ENCODE assay signal across 8 mouse cellular contexts in the genomic region with DNA sequence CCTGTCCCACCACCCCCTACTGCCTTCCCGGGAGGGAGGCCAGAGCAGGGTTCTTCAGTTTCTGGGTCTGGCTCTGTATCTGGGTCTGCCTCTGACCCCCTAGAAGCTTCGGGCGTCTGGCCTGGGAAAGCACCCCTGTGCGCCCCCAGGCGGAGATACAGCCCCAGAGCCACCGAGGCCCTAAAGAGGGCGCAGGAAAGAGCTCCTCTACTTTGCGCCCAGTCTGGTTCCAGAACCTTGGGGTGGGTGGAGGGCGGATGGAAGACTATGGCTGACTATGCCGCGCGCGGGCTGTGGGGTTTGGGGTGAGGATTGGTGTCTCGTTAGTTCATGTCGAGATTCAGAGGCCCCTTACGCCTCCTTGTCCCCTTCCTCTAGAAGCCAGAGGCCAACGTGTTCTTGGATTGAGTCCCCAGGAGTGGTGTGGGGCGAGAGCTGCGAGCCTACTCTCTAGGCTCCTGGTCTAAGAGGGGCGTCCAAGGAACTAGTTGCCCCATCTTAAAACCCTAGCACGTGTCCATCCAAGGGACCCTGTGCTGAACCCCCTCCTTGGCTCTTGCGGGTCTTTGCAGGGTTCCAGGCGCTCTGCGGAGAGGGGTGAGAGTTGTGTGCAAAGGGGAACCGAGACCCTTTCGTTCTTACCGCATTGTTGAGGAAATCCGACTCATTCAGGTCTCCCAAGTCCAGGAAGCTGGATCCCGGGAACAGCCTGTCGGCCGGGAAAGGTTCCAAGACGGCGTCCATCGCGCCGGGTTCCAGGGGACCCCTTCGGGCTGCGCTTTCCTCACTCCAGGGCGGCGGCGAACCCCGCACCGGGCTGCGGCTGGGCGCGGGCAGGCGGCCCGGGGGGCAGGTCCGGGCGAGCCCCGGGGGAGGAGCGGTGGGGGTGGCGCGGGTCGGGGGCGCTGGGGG. TPM values are rescaled to one million over a fixed set of nuclear protein-coding genes. Genes with fewer than 3 reads are reported as not detected.
DNase-seq lines count a peak whose midpoint lies in the region; ATAC-seq and TF ChIP-seq lines count a peak whose summit lies in the region.

No protein-coding gene starts in this region.

- H3K36me3 ChIP-seq in forebrain, embryonic 14.5 days (ENCODE audit: control insufficient read depth, insufficient read depth, low read length): no peaks in the 10 kb centered on the region
- H3K36me3 ChIP-seq in hindbrain, embryonic 12.5 days: no peaks in the 10 kb centered on the region
- no peaks in the 10 kb centered on the region for H3K36me3 ChIP-seq in liver, embryonic 13.5 days
- H3K36me3 ChIP-seq in neural tube, embryonic 11.5 days (ENCODE audit: control insufficient read depth, insufficient read depth, low read length): no peaks in the 10 kb centered on the region

- H3K4me3 ChIP-seq in layer of hippocampus, adult 2 months: peak overlapping the region; percentile 67
- H3K4me3 ChIP-seq in forebrain, embryonic 14.5 days (ENCODE audit: low read depth, low read length): peak overlapping the region; percentile 56
- H3K4me3 ChIP-seq in hindbrain, embryonic 12.5 days: peak overlapping the region; percentile 65
- H3K4me3 ChIP-seq in liver, embryonic 13.5 days (replicated peaks): peak overlapping the region; percentile 60
- H3K4me3 ChIP-seq in neural tube, embryonic 11.5 days (ENCODE audit: low read depth, low read length): peak overlapping the region; percentile 48

- no peaks in the 10 kb centered on the region for H3K9me3 ChIP-seq in forebrain, embryonic 14.5 days (replicated peaks; ENCODE audit: control insufficient read depth, low read length)
- H3K9me3 ChIP-seq in hindbrain, embryonic 12.5 days (replicated peaks): no peaks in the 10 kb centered on the region
- no peaks in the 10 kb centered on the region for H3K9me3 ChIP-seq in liver, embryonic 13.5 days (replicated peaks)
- no peaks in the 10 kb centered on the region for H3K9me3 ChIP-seq in neural tube, embryonic 11.5 days (ENCODE audit: control insufficient read depth, low read length)

- ATAC-seq in forebrain, embryonic 14.5 days: peak; percentile 63
- ATAC-seq in hindbrain, embryonic 12.5 days (ENCODE audit: low FRiP score): peak; percentile 29
- 0 out of 2 replicates have a peak, but pooled peaks have one; percentile 4 for ATAC-seq in liver, embryonic 13.5 days (ENCODE audit: low read depth)
- ATAC-seq in neural tube, embryonic 11.5 days (ENCODE audit: insufficient read depth, low FRiP score, low TSS enrichment): peak; percentile 31; the same call in 1 of the 2 replicates

- DNase-seq in layer of hippocampus, adult 2 months (ENCODE audit: low spot score in 2 of 2): no peak
- no peak for DNase-seq in layer of hippocampus, postnatal 14 days (ENCODE audit: low spot score in 2 of 2)
- DNase-seq in ZHBTc4 (ENCODE audit: low read depth, low spot score): peak; percentile 46
- peak; percentile 55 for DNase-seq in forebrain, embryonic 14.5 days (ENCODE audit: low spot score)
- no peak for DNase-seq in liver, embryonic 13.5 days
- DNase-seq in neural tube, embryonic 11.5 days (ENCODE audit: low spot score): peak; percentile 52
- DNase-seq in right cerebral cortex, adult 18-20 months: no peak

- TF ChIP-seq CTCF in layer of hippocampus, adult 2 months (conservative IDR thresholded peaks at IDR 0.05): peak; percentile 72

- peak overlapping the region; percentile 97 for H3K4me2 ChIP-seq in forebrain, embryonic 14.5 days (ENCODE audit: low read length)
- peak overlapping the region; percentile 99 for H3K4me2 ChIP-seq in hindbrain, embryonic 12.5 days (replicated peaks)
- H3K4me2 ChIP-seq in liver, embryonic 13.5 days: peak overlapping the region; percentile 79
- H3K4me2 ChIP-seq in neural tube, embryonic 11.5 days (ENCODE audit: low read depth): peak overlapping the region; percentile 97

- 0 out of 2 replicates have a peak overlapping the region, but pooled peaks have one; percentile 14 for H3K27ac ChIP-seq in layer of hippocampus, adult 2 months
- no peak overlapping the region for H3K27ac ChIP-seq in forebrain, embryonic 14.5 days (ENCODE audit: low read depth, low read length)
- no peak overlapping the region for H3K27ac ChIP-seq in hindbrain, embryonic 12.5 days
- H3K27ac ChIP-seq in liver, embryonic 13.5 days: no peak overlapping the region
- H3K27ac ChIP-seq in neural tube, embryonic 11.5 days (ENCODE audit: low read depth, low read length): no peak overlapping the region

- peak overlapping the region; percentile 62 for H3K9ac ChIP-seq in forebrain, embryonic 14.5 days (ENCODE audit: low read length)
- peak overlapping the region; percentile 70 for H3K9ac ChIP-seq in hindbrain, embryonic 12.5 days
- peak overlapping the region; percentile 36; the same call in 1 of the 2 replicates for H3K9ac ChIP-seq in liver, embryonic 13.5 days
- H3K9ac ChIP-seq in neural tube, embryonic 11.5 days (ENCODE audit: low read length): peak overlapping the region; percentile 39

- 4% methylated on average over 47 of the region's 56 CpGs for WGBS in forebrain, embryonic 14.5 days
- WGBS in hindbrain, embryonic 12.5 days: 4% methylated on average over 41 of the region's 56 CpGs
- 1% methylated on average over 56 of the region's 56 CpGs for WGBS in liver, embryonic 13.5 days (ENCODE audit: insufficient replicate concordance)
- 4% methylated on average over 47 of the region's 56 CpGs for WGBS in neural tube, embryonic 11.5 days

- H3K27me3 ChIP-seq in forebrain, embryonic 14.5 days (replicated peaks; ENCODE audit: control insufficient read depth, insufficient read depth, low read length): peaks cover 9% of the 10 kb centered on the region; the same call in 1 of the 2 replicates
- H3K27me3 ChIP-seq in hindbrain, embryonic 12.5 days: peaks cover 45% of the 10 kb centered on the region
- peaks cover 56% of the 10 kb centered on the region for H3K27me3 ChIP-seq in liver, embryonic 13.5 days
- peaks cover 18% of the 10 kb centered on the region for H3K27me3 ChIP-seq in neural tube, embryonic 11.5 days (ENCODE audit: control insufficient read depth, insufficient read depth, low read length)

- peaks cover 2% of the 10 kb centered on the region; the same call in 1 of the 2 replicates for H3K4me1 ChIP-seq in forebrain, embryonic 14.5 days (ENCODE audit: control insufficient read depth, insufficient read depth, low read length)
- H3K4me1 ChIP-seq in hindbrain, embryonic 12.5 days: peaks cover 6% of the 10 kb centered on the region; the same call in 1 of the 2 replicates
- H3K4me1 ChIP-seq in liver, embryonic 13.5 days (replicated peaks): peaks cover 24% of the 10 kb centered on the region
- H3K4me1 ChIP-seq in neural tube, embryonic 11.5 days (ENCODE audit: control insufficient read depth, insufficient read depth, low read length): peaks cover 5% of the 10 kb centered on the region

RNA-seq across cellular contexts. Expression of a gene that starts 0.7 kb away (rescaled TPM):
- total RNA-seq in layer of hippocampus, adult 2 months (2021): 1 to 10 TPM; 3.2 to 3.6 TPM
- 1 to 10 TPM; 5.9 to 8.0 TPM for total RNA-seq in layer of hippocampus, postnatal 14 days (2021)
- polyA plus RNA-seq in forebrain, embryonic 14.5 days (2014; fragmentation: Nextera tagmentation; extraction: Ambion mirVana): 0.80 and 1.3 TPM in 2 replicates
- 2.1 and 2.9 TPM in 2 replicates for polyA plus RNA-seq in hindbrain, embryonic 12.5 days (2016; fragmentation: Nextera tagmentation; extraction: Ambion mirVana)
- 1.1 and 1.4 TPM in 2 replicates for polyA plus RNA-seq in liver, embryonic 13.5 days (2015; fragmentation: Nextera tagmentation; extraction: Ambion mirVana)
- polyA plus RNA-seq in neural tube, embryonic 11.5 days (2014; fragmentation: Nextera tagmentation; extraction: Ambion mirVana): 1.6 and 2.0 TPM in 2 replicates

RNA-seq across cellular contexts. Expression of a gene that starts 48.0 kb away (rescaled TPM):
- 100 to 1,000 TPM; 513 to 526 TPM for total RNA-seq in layer of hippocampus, adult 2 months (2021)
- 100 to 1,000 TPM; 391 to 416 TPM for total RNA-seq in layer of hippocampus, postnatal 14 days (2021)
- polyA plus RNA-seq in forebrain, embryonic 14.5 days (2014; fragmentation: Nextera tagmentation; extraction: Ambion mirVana): 26.7 and 29.1 TPM in 2 replicates
- polyA plus RNA-seq in hindbrain, embryonic 12.5 days (2016; fragmentation: Nextera tagmentation; extraction: Ambion mirVana): 30.9 and 31.9 TPM in 2 replicates
- 24.7 and 28.0 TPM in 2 replicates for polyA plus RNA-seq in liver, embryonic 13.5 days (2015; fragmentation: Nextera tagmentation; extraction: Ambion mirVana)
- 34.6 and 37.7 TPM in 2 replicates for polyA plus RNA-seq in neural tube, embryonic 11.5 days (2014; fragmentation: Nextera tagmentation; extraction: Ambion mirVana)

Comparison
In these comparisons a context has a peak if more than half of its experiments do, and no peak if none do; other contexts are left out.
1. DNase-seq: peak in ZHBTc4 (single experiment), forebrain, embryonic 14.5 days (single experiment) and neural tube, embryonic 11.5 days (single experiment); none in layer of hippocampus, adult 2 months (0 of 2), layer of hippocampus, postnatal 14 days (0 of 2), liver, embryonic 13.5 days (single experiment) and right cerebral cortex, adult 18-20 months (single experiment).
2. ATAC-seq: peak in every context shown above with its lines; median percentile 63 in forebrain, embryonic 14.5 days; 31 in neural tube, embryonic 11.5 days; 29 in hindbrain, embryonic 12.5 days; 4 in liver, embryonic 13.5 days.
3. Peak in every context shown above with its lines, with median percentiles within 50 percentile points of each other: H3K4me3 ChIP-seq, H3K4me2 ChIP-seq and H3K9ac ChIP-seq.